15 mouse cellular contexts compared by ENCODE assay signal in genomic region chr6:48063940-48064339, GRCm38 (mm10). TPM values are rescaled to one million over a fixed set of nuclear protein-coding genes. Genes with fewer than 3 reads are reported as not detected.
DNase-seq lines count a peak whose midpoint lies in the region; ATAC-seq and TF ChIP-seq lines count a peak whose summit lies in the region.
"Had no signal": no experiment of that assay in that cellular context is flagged by ENCODE, and none has a peak within 500 bp of the region (broad histone marks: within the 10 kb centered on the region; RNA-seq: fewer than 3 reads in every experiment).

No protein-coding gene starts in this region.

- ATAC-seq in intestine, embryonic 14.5 days (replicated peaks; ENCODE audit: low FRiP score, low TSS enrichment, low read depth): peak; percentile 47; the same call in 1 of the 2 replicates
- ATAC-seq in intestine, embryonic 15.5 days: no peak
- ATAC-seq in midbrain, embryonic 13.5 days: peak; percentile 45; the same call in 1 of the 2 replicates
- ATAC-seq in G1E (ENCODE audit: extremely low read depth, insufficient number of reproducible peaks, low FRiP score, poor library complexity, severe bottlenecking): no peak
- peak; percentile 52 for ATAC-seq in midbrain, embryonic 16.5 days

- no peak overlapping the region for H3K27ac ChIP-seq in intestine, embryonic 14.5 days (ENCODE audit: low read depth)
- H3K27ac ChIP-seq in intestine, embryonic 15.5 days: no peak overlapping the region
- H3K27ac ChIP-seq in midbrain, embryonic 13.5 days: no peak overlapping the region
- no peak overlapping the region for H3K27ac ChIP-seq in midbrain, embryonic 10.5 days (replicated peaks)
- H3K27ac ChIP-seq in midbrain, embryonic 16.5 days (ENCODE audit: low read length): no peak overlapping the region
- H3K27ac ChIP-seq: liver, embryonic 13.5 days; stomach, embryonic 15.5 days had no signal

- H3K4me3 ChIP-seq in intestine, embryonic 14.5 days (ENCODE audit: low read depth, low read length): no peak overlapping the region
- H3K4me3 ChIP-seq in intestine, embryonic 15.5 days (replicated peaks): no peak overlapping the region
- no peak overlapping the region for H3K4me3 ChIP-seq in midbrain, embryonic 13.5 days (replicated peaks)
- H3K4me3 ChIP-seq in midbrain, embryonic 10.5 days: no peak overlapping the region
- peak overlapping the region; percentile 24; the same call in 1 of the 2 replicates for H3K4me3 ChIP-seq in G1E (ENCODE audit: low read depth, low read length)
- H3K4me3 ChIP-seq in midbrain, embryonic 16.5 days (ENCODE audit: low read depth, low read length): no peak overlapping the region
- H3K4me3 ChIP-seq: liver, embryonic 13.5 days; stomach, embryonic 15.5 days had no signal

- WGBS in intestine, embryonic 14.5 days: 94% methylated on average over 28 of the region's 28 CpGs
- WGBS in intestine, embryonic 15.5 days: 94% methylated on average over 28 of the region's 28 CpGs
- 94% methylated on average over 28 of the region's 28 CpGs for WGBS in midbrain, embryonic 13.5 days
- 93% methylated on average over 28 of the region's 28 CpGs for WGBS in midbrain, embryonic 10.5 days
- 93% methylated on average over 28 of the region's 28 CpGs for WGBS in midbrain, embryonic 16.5 days

- H3K36me3 ChIP-seq in intestine, embryonic 14.5 days (ENCODE audit: control insufficient read depth, insufficient read depth, low read length): peaks cover 77% of the 10 kb centered on the region
- peaks cover 46% of the 10 kb centered on the region for H3K36me3 ChIP-seq in intestine, embryonic 15.5 days
- peaks cover 73% of the 10 kb centered on the region for H3K36me3 ChIP-seq in midbrain, embryonic 13.5 days
- H3K36me3 ChIP-seq in midbrain, embryonic 10.5 days: peaks cover 79% of the 10 kb centered on the region
- H3K36me3 ChIP-seq in G1E (replicated peaks): peaks cover 56% of the 10 kb centered on the region
- peaks cover 43% of the 10 kb centered on the region for H3K36me3 ChIP-seq in midbrain, embryonic 16.5 days (ENCODE audit: control insufficient read depth, insufficient read depth, low read length)

- no peak for DNase-seq in intestine, embryonic 14.5 days (ENCODE audit: low spot score)
- DNase-seq in midbrain, embryonic 10.5 days (ENCODE audit: low spot score): no peak
- DNase-seq in G1E (ENCODE audit: low spot score): no peak
- no peak for DNase-seq in cerebellum, adult 11-12 months
- DNase-seq in right cerebral cortex, postnatal 36 days (ENCODE audit: low spot score in 2 of 2): no peak
- DNase-seq: adrenal gland, postnatal 10 days; heart, adult 18-20 months; kidney, adult 8-10 months; liver, embryonic 13.5 days; lung, postnatal 4 days had no signal

- H3K27me3 ChIP-seq in intestine, embryonic 14.5 days (replicated peaks; ENCODE audit: control insufficient read depth, insufficient read depth, low read length): no peaks in the 10 kb centered on the region
- H3K27me3 ChIP-seq in intestine, embryonic 15.5 days (replicated peaks): no peaks in the 10 kb centered on the region
- no peaks in the 10 kb centered on the region for H3K27me3 ChIP-seq in midbrain, embryonic 13.5 days
- H3K27me3 ChIP-seq in midbrain, embryonic 10.5 days (ENCODE audit: low read depth, poor library complexity, severe bottlenecking): no peaks in the 10 kb centered on the region
- H3K27me3 ChIP-seq in G1E (ENCODE audit: insufficient read depth, low read length): no peaks in the 10 kb centered on the region
- no peaks in the 10 kb centered on the region for H3K27me3 ChIP-seq in midbrain, embryonic 16.5 days (ENCODE audit: control insufficient read depth, insufficient read depth, low read depth, low read length)
- H3K27me3 ChIP-seq: CH12.LX; liver, embryonic 13.5 days; stomach, embryonic 15.5 days had no signal

- no peak overlapping the region for H3K9ac ChIP-seq in intestine, embryonic 14.5 days (ENCODE audit: low read length)
- H3K9ac ChIP-seq in intestine, embryonic 15.5 days: no peak overlapping the region
- H3K9ac ChIP-seq in midbrain, embryonic 13.5 days (replicated peaks): no peak overlapping the region
- no peak overlapping the region for H3K9ac ChIP-seq in midbrain, embryonic 16.5 days (ENCODE audit: low read depth, low read length)
- H3K9ac ChIP-seq: liver, embryonic 13.5 days; stomach, embryonic 15.5 days had no signal

- no peak for TF ChIP-seq CTCF in G1E (IDR thresholded peaks at IDR 0.05; ENCODE audit: low read depth, low read length)

- no peaks in the 10 kb centered on the region for H3K4me1 ChIP-seq in intestine, embryonic 14.5 days (replicated peaks; ENCODE audit: control insufficient read depth, insufficient read depth, low read length)
- H3K4me1 ChIP-seq in intestine, embryonic 15.5 days (replicated peaks): no peaks in the 10 kb centered on the region
- H3K4me1 ChIP-seq in midbrain, embryonic 13.5 days (replicated peaks): no peaks in the 10 kb centered on the region
- no peaks in the 10 kb centered on the region for H3K4me1 ChIP-seq in midbrain, embryonic 10.5 days
- peaks cover 80% of the 10 kb centered on the region for H3K4me1 ChIP-seq in G1E (ENCODE audit: insufficient read depth, low read depth, low read length)
- H3K4me1 ChIP-seq in midbrain, embryonic 16.5 days (ENCODE audit: control insufficient read depth, insufficient read depth, low read length): no peaks in the 10 kb centered on the region
- H3K4me1 ChIP-seq: stomach, embryonic 15.5 days had no signal

- H3K4me2 ChIP-seq in intestine, embryonic 14.5 days (ENCODE audit: low read length): no peak overlapping the region
- H3K4me2 ChIP-seq in intestine, embryonic 15.5 days (replicated peaks): no peak overlapping the region
- no peak overlapping the region for H3K4me2 ChIP-seq in midbrain, embryonic 13.5 days (replicated peaks)
- no peak overlapping the region for H3K4me2 ChIP-seq in midbrain, embryonic 16.5 days (ENCODE audit: low read length)
- H3K4me2 ChIP-seq: liver, embryonic 13.5 days; stomach, embryonic 15.5 days had no signal

- H3K9me3 ChIP-seq in intestine, embryonic 14.5 days (ENCODE audit: control insufficient read depth, low read length): no peaks in the 10 kb centered on the region
- H3K9me3 ChIP-seq in intestine, embryonic 15.5 days: no peaks in the 10 kb centered on the region
- H3K9me3 ChIP-seq in midbrain, embryonic 13.5 days: no peaks in the 10 kb centered on the region
- H3K9me3 ChIP-seq in midbrain, embryonic 10.5 days (replicated peaks): no peaks in the 10 kb centered on the region
- peaks cover 4% of the 10 kb centered on the region for H3K9me3 ChIP-seq in G1E (replicated peaks)
- no peaks in the 10 kb centered on the region for H3K9me3 ChIP-seq in midbrain, embryonic 16.5 days (replicated peaks; ENCODE audit: control insufficient read depth, low read length, poor library complexity, severe bottlenecking)
- H3K9me3 ChIP-seq: liver, embryonic 13.5 days; stomach, embryonic 15.5 days had no signal

RNA-seq across cellular contexts. Expression of gene Zfp777, which starts 15.2 kb away (rescaled TPM):
- polyA plus RNA-seq in intestine, embryonic 14.5 days (2014; fragmentation: Nextera tagmentation; extraction: Ambion mirVana): 8.7 and 10.5 TPM in 2 replicates
- 6.5 and 7.1 TPM in 2 replicates for polyA plus RNA-seq in intestine, embryonic 15.5 days (2015; fragmentation: Nextera tagmentation; extraction: Ambion mirVana)
- 8.9 and 9.3 TPM in 2 replicates for polyA plus RNA-seq in midbrain, embryonic 13.5 days (2015; fragmentation: Nextera tagmentation; extraction: Ambion mirVana)
- polyA plus RNA-seq in midbrain, embryonic 10.5 days (2016; fragmentation: Nextera tagmentation; extraction: Ambion mirVana): 9.6 and 10.5 TPM in 2 replicates
- 27.4 and 28.0 TPM in 2 replicates for total RNA-seq in G1E (2014; fragmentation: Nextera tagmentation)
- total RNA-seq in G1E (2017): 22.1 and 25.4 TPM in 2 replicates
- 69.6 and 86.8 TPM in 2 replicates for polyA plus RNA-seq in G1E (2012)
- polyA plus RNA-seq in midbrain, embryonic 16.5 days (2015; fragmentation: Nextera tagmentation; extraction: Ambion mirVana): 14.1 TPM in 2 replicates

RNA-seq across cellular contexts. Expression of gene Zfp746, which starts 22.5 kb away (rescaled TPM):
- 21.1 and 22.4 TPM in 2 replicates for polyA plus RNA-seq in intestine, embryonic 14.5 days (2014; fragmentation: Nextera tagmentation; extraction: Ambion mirVana)
- 15.1 and 15.6 TPM in 2 replicates for polyA plus RNA-seq in intestine, embryonic 15.5 days (2015; fragmentation: Nextera tagmentation; extraction: Ambion mirVana)
- polyA plus RNA-seq in midbrain, embryonic 13.5 days (2015; fragmentation: Nextera tagmentation; extraction: Ambion mirVana): 17.0 and 21.5 TPM in 2 replicates
- polyA plus RNA-seq in midbrain, embryonic 10.5 days (2016; fragmentation: Nextera tagmentation; extraction: Ambion mirVana): 19.1 and 19.3 TPM in 2 replicates
- total RNA-seq in G1E (2014; fragmentation: Nextera tagmentation): 34.2 and 36.3 TPM in 2 replicates
- total RNA-seq in G1E (2017): 14.8 and 16.9 TPM in 2 replicates
- polyA plus RNA-seq in G1E (2012): 13.2 and 16.2 TPM in 2 replicates
- polyA plus RNA-seq in midbrain, embryonic 16.5 days (2015; fragmentation: Nextera tagmentation; extraction: Ambion mirVana): 16.9 and 18.0 TPM in 2 replicates

Comparison
In these comparisons a context has a peak if more than half of its experiments do, and no peak if none do; other contexts are left out.
1. ATAC-seq: peak in intestine, embryonic 14.5 days (single experiment), midbrain, embryonic 13.5 days (single experiment) and midbrain, embryonic 16.5 days (single experiment); none in intestine, embryonic 15.5 days (single experiment) and G1E (single experiment).